Mouse (Mus musculus): ENCODE measurements around the gene Coro1c. TPM values are rescaled to one million over a fixed set of nuclear protein-coding genes. Genes with fewer than 3 reads are reported as not detected.

Gene Coro1c
- polyA plus RNA-seq, 1 experiment from 2014 or later: 91.1 TPM

DNA sequence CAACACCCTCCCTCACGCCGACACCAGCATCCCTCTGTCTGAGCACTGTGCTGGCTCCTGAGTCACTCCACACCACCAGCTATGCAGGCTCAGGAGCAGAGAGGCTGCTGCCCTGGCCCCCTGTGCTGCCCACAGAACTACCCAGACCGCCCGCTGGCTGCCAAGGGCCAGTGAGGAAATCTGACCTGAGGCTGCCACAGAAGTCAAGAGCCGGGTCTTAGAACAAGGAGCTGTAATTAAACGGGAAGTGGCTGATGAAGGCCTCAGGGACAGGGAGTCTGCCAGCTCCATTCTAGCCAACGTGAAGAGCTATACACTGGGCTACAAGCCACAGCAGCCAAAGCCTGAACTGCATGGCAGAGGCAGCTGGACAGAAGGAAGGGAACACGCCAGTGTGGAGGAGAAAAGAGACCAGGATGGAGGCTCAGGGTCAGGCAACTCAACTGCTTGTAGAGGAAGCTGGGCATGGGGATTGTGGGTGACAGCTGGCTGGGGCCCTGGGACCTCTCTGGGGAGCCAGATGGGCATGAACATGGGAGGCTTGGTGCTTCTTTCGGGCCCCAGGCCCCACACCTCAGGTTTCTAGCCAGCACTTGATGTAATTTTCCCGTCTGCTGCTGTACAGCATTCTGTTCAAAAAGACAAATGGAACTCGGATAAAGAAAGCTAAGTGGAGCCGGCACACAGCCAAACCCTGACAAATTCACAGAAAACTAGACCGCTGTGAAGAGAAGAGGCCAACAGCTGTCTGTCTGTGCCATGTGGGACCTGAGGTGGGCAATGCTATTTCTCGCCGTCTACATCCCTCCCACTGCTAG, 25.8 kb downstream of the Coro1c start:
- H3K36me3 ChIP-seq: peaks cover 32% of the 10 kb centered on the region
- peak overlapping the region; percentile 0; the same call in 1 of the 2 replicates for H3K9ac ChIP-seq (replicated peaks)
- no peak for ATAC-seq (ENCODE audit: insufficient number of reproducible peaks, insufficient read depth, low FRiP score, low TSS enrichment, low read depth)
- no peaks in the 10 kb centered on the region for H3K9me3 ChIP-seq
- no peaks in the 10 kb centered on the region for H3K27me3 ChIP-seq
- H3K4me1 ChIP-seq (replicated peaks): peaks cover 17% of the 10 kb centered on the region
- H3K4me2 ChIP-seq: no peak overlapping the region
- H3K4me3 ChIP-seq (replicated peaks): no peak overlapping the region
- H3K27ac ChIP-seq: peak overlapping the region; percentile 18
- 65% methylated on average over 15 of the region's 15 CpGs for WGBS

DNA sequence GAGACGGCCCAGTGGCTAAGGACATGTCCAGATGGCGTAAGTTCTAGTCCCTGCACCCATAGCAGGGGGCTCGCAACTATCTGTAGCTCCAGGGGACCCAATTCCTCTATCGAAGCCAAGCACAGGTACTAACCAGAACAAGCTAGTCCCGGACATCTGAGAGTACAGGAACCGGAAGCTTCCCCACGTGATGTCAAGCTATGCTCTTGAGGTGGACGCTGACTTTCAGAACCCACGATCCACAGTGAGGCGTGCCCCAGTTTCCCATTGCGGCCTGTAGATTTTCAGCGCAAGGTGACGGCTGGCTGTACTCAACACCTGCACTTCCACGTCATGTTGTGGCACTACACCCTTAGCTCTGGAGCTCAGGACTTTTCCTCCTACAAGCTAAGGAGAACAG, 27.4 kb downstream of the Coro1c start:
- WGBS: 92% methylated on average over 14 of the region's 14 CpGs
- Histone ChIP-seq H3K4me1 (replicated peaks) (peaks cover 18% of the 10 kb centered on the region), H3K36me3 (peaks cover 40% of the 10 kb centered on the region)

DNA sequence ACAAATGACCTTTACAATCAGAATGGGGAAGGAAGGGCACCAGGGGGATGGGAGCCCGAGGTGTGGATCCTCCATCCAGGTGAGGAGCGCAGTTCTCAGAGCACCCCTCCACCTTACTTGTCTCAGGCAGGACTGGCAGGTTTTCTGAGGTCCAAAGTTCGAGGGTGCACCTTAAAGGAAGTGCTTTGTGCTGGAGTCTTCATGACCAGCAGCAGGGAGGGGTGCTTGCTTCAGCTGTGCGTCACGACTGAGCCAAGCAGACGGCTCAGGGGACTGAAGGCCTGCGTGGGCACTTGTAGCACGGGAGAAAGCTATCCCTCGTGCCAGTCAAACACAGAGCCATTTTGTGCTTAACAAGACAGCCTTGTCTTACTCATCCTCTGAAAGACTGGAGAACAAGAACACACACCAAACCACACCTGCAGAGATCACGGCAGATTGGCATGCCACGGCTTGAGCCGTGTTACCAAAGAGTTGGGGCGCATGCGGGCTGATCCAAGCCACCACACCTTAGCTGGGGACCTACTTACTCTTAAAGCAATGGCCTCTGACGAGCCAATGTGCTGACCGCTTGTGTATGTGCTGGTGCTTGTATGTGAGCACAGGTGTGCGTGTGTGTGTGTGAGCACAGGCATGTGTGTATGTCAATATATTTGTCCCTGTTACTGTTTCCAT, 29.5 kb downstream of the Coro1c start:
- Histone ChIP-seq H3K4me2 (no peak overlapping the region), H3K4me1 (replicated peaks) (peaks cover 34% of the 10 kb centered on the region), H3K27ac (no peak overlapping the region), H3K9ac (replicated peaks) (no peak overlapping the region), H3K27me3 (no peaks in the 10 kb centered on the region), H3K4me3 (replicated peaks) (no peak overlapping the region), H3K36me3 (peaks cover 56% of the 10 kb centered on the region), H3K9me3 (no peaks in the 10 kb centered on the region)
- no peak for ATAC-seq (ENCODE audit: insufficient number of reproducible peaks, insufficient read depth, low FRiP score, low TSS enrichment, low read depth)
- 91% methylated on average over 17 of the region's 17 CpGs for WGBS

More for the DNA sequence above, 27.4 kb downstream of the Coro1c start:
- no peak overlapping the region for H3K4me2 ChIP-seq
- no peaks in the 10 kb centered on the region for H3K9me3 ChIP-seq
- H3K4me3 ChIP-seq (replicated peaks): no peak overlapping the region
- no peak overlapping the region for H3K9ac ChIP-seq (replicated peaks)
- H3K27ac ChIP-seq: no peak overlapping the region
- H3K27me3 ChIP-seq: no peaks in the 10 kb centered on the region
- ATAC-seq (ENCODE audit: insufficient number of reproducible peaks, insufficient read depth, low FRiP score, low TSS enrichment, low read depth): no peak

DNA sequence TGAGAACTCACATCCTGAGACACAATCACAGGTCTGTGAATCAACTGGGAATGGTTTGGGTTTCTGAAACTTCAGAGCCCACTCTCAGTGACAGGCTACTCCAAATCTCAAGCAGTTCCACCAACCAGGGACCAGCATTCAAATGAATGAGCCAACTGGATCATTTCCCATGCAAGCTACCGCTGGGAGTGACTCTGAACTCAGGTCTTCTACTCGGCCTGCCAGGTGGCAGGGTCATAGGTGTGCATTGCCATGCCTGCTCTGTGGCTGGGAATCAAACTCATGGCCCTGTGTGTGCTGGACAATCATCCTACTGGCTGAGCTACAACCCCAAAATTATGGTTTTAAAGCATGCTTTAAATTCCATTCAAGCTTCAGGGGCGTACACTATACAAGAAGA, 31.0 kb downstream of the Coro1c start:
- peaks cover 56% of the 10 kb centered on the region for H3K36me3 ChIP-seq
- no peak overlapping the region for H3K4me2 ChIP-seq
- H3K9me3 ChIP-seq: no peaks in the 10 kb centered on the region
- no peaks in the 10 kb centered on the region for H3K27me3 ChIP-seq
- H3K9ac ChIP-seq (replicated peaks): no peak overlapping the region
- no peak for ATAC-seq (ENCODE audit: insufficient number of reproducible peaks, insufficient read depth, low FRiP score, low TSS enrichment, low read depth)
- H3K4me1 ChIP-seq (replicated peaks): peaks cover 37% of the 10 kb centered on the region
- 70% methylated on average over 3 of the region's 3 CpGs for WGBS
- H3K4me3 ChIP-seq (replicated peaks): no peak overlapping the region
- H3K27ac ChIP-seq: no peak overlapping the region

DNA sequence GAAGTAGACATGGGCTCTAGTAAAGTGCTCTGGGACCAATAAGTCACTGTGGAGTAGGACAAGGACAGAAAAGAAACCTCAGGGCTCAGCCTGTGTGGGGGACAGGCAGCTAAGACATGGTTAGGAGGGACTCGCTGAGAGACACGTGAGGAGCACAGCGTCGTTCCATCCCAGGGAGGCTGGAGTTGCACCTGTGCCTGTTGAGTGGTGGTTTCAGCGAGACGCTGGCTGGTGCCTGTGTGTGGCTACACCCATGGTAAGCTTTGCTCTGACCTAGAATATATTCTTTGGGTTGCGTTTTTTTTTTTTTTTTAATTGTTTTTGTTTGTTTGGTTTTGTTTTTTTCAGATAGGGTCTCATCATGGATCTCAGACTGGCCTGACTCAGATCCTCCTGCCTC, 32.4 kb downstream of the Coro1c start:
- Histone ChIP-seq H3K27ac (no peak overlapping the region), H3K9ac (replicated peaks) (no peak overlapping the region), H3K9me3 (no peaks in the 10 kb centered on the region), H3K27me3 (no peaks in the 10 kb centered on the region), H3K4me2 (no peak overlapping the region), H3K4me1 (replicated peaks) (peaks cover 45% of the 10 kb centered on the region), H3K4me3 (replicated peaks) (no peak overlapping the region), H3K36me3 (peaks cover 48% of the 10 kb centered on the region)
- WGBS: 94% methylated on average over 7 of the region's 7 CpGs
- no peak for ATAC-seq (ENCODE audit: insufficient number of reproducible peaks, insufficient read depth, low FRiP score, low TSS enrichment, low read depth)

DNA sequence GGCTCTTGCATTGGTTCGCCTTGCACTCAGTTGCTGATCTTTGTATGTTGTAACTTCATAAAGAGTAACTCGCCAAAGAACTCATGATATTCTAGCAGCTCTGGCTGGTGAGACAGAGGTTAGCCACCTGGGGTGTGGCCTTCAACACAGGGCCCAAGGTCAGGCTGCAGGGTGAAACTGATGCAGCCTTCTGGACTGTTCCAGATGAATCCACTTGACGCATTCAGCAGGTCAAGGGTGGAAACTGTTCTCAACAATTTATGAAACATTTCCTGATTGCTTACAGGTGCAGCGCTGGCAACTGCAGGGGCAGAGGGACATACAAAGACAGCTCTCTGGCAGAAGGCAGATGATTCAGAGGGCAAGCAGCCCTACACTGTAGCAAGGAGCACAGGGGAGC, 32.9 kb downstream of the Coro1c start:
- ATAC-seq (ENCODE audit: insufficient number of reproducible peaks, insufficient read depth, low FRiP score, low TSS enrichment, low read depth): no peak
- Histone ChIP-seq H3K4me3 (replicated peaks) (no peak overlapping the region), H3K27ac (no peak overlapping the region), H3K4me1 (replicated peaks) (peaks cover 50% of the 10 kb centered on the region), H3K4me2 (no peak overlapping the region), H3K27me3 (no peaks in the 10 kb centered on the region), H3K9ac (replicated peaks) (no peak overlapping the region), H3K9me3 (no peaks in the 10 kb centered on the region), H3K36me3 (peaks cover 43% of the 10 kb centered on the region)
- 87% methylated on average over 4 of the region's 4 CpGs for WGBS

DNA sequence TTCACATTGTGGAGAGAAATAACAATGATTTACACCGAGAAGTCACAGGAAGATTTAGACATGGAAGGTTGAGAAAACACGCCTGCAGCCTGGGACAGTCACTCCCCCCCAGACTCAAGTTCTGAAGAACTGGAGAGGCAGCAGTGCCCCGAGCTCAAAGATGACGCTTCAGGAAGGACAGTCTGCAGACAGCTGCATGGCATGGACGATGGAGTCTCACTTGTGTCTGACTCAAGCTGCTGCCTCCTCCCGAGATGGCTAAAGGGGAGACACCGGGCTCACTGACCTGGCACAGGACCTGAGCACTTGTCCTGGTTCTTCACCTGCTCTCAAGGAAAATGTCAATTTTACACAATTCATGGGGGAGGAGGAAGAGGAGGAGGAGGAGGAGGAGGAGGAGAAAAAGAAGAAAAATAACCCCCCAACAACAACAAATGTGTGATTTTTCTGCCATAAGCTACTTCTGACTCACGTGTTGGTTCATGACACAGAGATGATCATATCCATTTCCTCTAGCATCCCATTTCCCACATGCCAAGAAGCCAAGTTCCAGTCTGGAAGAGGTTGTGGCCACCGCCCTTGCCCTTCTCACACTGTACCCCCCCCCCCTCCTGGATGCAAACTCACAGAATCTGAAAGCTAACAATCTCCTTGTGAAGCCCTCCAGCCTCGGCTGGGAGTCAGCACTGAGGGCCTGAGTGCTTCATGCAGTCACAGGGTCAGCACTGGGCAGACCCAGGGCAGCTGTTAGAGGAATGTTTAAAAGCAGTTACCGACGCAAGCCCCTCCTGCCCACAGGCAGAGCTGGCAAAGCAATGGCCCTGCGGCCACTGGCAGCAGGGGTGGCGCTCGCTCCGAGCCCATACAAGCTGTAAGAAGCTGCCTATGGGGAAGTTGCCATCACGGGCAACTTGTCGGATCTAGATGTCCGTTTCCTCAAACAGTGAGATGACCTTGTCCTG, 34.2 kb downstream of the Coro1c start:
- Histone ChIP-seq H3K4me3 (replicated peaks) (peak overlapping the region; percentile 11; the same call in 1 of the 2 replicates), H3K27me3 (no peaks in the 10 kb centered on the region), H3K36me3 (peaks cover 30% of the 10 kb centered on the region), H3K4me2 (peak overlapping the region; percentile 40), H3K27ac (peak overlapping the region; percentile 85), H3K9ac (replicated peaks) (peak overlapping the region; percentile 51; the same call in 1 of the 2 replicates), H3K4me1 (replicated peaks) (peaks cover 63% of the 10 kb centered on the region), H3K9me3 (no peaks in the 10 kb centered on the region)
- no peak for ATAC-seq (ENCODE audit: insufficient number of reproducible peaks, insufficient read depth, low FRiP score, low TSS enrichment, low read depth)
- 67% methylated on average over 19 of the region's 19 CpGs for WGBS

DNA sequence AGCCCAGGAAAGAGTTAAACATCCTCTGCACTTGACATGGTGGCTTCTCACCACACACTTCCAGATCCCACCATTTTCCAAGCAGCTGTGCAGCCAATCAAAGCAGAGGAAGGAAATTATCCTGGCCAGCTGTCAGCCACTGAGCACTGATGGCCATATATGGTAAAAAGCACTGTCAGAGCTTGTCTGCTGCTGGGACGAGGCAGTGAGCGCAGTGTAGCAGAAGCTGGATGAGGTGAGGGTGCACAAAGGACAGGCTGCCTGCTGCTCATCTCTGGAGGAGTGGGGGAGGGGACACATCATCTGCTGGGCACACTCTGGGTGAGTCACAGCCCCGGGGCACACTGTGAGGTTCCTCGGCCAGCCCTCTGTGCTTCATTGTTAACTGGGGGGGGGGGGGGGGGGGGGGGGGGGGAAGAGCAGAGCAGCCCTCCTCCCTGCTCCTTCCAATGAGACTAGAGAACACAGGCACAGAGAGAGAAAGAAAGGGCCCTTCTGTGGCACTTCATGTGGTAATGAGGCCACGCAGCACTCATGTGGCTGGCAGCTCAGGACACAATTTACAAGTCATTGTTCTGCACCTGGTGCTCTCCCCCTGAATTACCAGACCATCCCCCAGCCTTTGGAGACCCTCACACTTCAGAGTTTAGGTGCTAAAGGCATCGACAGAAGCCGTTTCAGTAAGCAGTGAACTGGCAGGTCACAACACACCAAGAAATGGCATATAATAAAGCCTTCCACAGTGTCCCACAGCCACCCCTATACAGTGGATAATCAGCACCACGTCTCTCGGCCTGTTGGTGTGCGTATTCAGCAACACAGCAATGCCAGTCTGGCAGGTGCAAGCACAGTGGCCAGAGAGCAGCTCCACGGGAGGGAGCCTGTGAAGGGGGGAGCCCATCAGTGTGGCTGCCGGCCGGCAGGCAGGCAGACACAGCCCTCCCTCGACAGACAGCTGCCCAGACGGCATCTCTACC, 35.3 kb downstream of the Coro1c start:
- Histone ChIP-seq H3K27me3 (no peaks in the 10 kb centered on the region), H3K9me3 (no peaks in the 10 kb centered on the region), H3K36me3 (peaks cover 24% of the 10 kb centered on the region; the same call in 1 of the 2 replicates), H3K4me2 (peak overlapping the region; percentile 40), H3K4me1 (replicated peaks) (peaks cover 74% of the 10 kb centered on the region), H3K9ac (replicated peaks) (peak overlapping the region; percentile 51), H3K4me3 (replicated peaks) (peak overlapping the region; percentile 11), H3K27ac (peak overlapping the region; percentile 85)
- 7% methylated on average over 13 of the region's 15 CpGs for WGBS
- peak; percentile 78 for ATAC-seq (ENCODE audit: insufficient number of reproducible peaks, insufficient read depth, low FRiP score, low TSS enrichment, low read depth)

DNA sequence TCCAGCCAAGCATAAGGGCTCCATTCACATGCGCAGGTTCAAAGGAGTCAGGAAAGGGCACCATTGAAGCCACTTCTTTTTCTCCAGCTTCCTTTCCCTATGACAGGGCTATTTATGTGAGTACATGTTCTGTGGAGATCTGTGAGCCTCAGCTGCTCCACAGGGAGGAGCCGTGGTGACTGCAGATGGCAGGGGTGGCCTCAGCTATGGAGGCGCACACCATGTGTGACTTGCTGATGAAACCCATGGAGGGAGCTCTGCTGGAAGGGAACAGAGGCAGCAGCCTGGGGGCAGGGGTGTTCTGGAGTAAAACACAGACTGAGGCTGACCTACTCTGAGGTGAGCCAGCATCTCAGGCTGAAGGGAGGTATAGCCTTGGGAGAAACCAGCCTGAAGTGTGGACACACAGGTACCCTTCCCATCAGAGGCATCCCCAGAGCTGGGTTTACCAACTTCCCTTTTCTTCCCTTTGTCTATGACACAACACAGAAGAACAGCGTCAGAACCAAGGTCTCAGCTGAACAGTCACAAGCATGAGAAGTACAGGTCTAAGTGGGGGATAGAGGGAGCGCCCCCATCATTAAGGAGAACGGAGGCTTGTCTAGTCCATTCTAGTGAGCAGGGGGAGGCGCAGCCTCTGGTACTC, 36.5 kb downstream of the Coro1c start:
- ATAC-seq (ENCODE audit: insufficient number of reproducible peaks, insufficient read depth, low FRiP score, low TSS enrichment, low read depth): no peak
- no peak overlapping the region for H3K4me2 ChIP-seq
- H3K4me1 ChIP-seq (replicated peaks): peaks cover 75% of the 10 kb centered on the region
- H3K4me3 ChIP-seq (replicated peaks): no peak overlapping the region
- no peaks in the 10 kb centered on the region for H3K9me3 ChIP-seq
- H3K27ac ChIP-seq: peak overlapping the region; percentile 85
- WGBS: 81% methylated on average over 7 of the region's 7 CpGs
- H3K36me3 ChIP-seq: peaks cover 24% of the 10 kb centered on the region; the same call in 1 of the 2 replicates
- H3K27me3 ChIP-seq: no peaks in the 10 kb centered on the region
- no peak overlapping the region for H3K9ac ChIP-seq (replicated peaks)
